Mouse (Mus musculus) MEL (cell line): ENCODE data around the gene Ptgis. TPM values are rescaled to one million over a fixed set of nuclear protein-coding genes. Genes with fewer than 3 reads are reported as not detected.

Source experiments
- DNase-seq: peaks from one replicate; pipeline ENCODE4 v3.0.0; 2011; ENCODE audit warnings: low read depth, low spot score
- H3K27ac ChIP-seq: 2 replicates; pipeline ENCODE4 v1.5.1; 2012; ENCODE audit warnings: low read depth, mild to moderate bottlenecking, control low read depth, low read length, moderate library complexity; ENCODE audit not compliant: control insufficient read depth
- H3K27me3 ChIP-seq, 2 experiments: fragments of 150-350 bp in 1 of 2; sonication (generic) in 1 of 2; 2 replicates each; pipeline ENCODE4 v1.6.1; 2012; ENCODE audit warnings: low read length in 2 of 2, mild to moderate bottlenecking in 2 of 2, improper control_type of control experiment in 1 of 2, moderate library complexity in 1 of 2; ENCODE audit not compliant: insufficient read depth in 2 of 2, control insufficient read depth in 1 of 2
- H3K36me3 ChIP-seq, 2 experiments: 2 replicates each; pipeline ENCODE4 v1.6.1; 2012 to 2014; ENCODE audit warnings: low read length in 2 of 2, improper control_type of control experiment in 1 of 2, inconsistent platforms in 1 of 2, mild to moderate bottlenecking in 1 of 2; ENCODE audit not compliant: insufficient read depth in 2 of 2, control insufficient read depth in 1 of 2
- H3K4me1 ChIP-seq, 2 experiments: fragments of 150-350 bp in 1 of 2; sonication (generic) in 1 of 2; 2 replicates each; pipeline ENCODE4 v1.6.1; 2012; ENCODE audit warnings: low read length in 2 of 2, improper control_type of control experiment in 1 of 2, mild to moderate bottlenecking in 1 of 2; ENCODE audit not compliant: insufficient read depth in 2 of 2, control insufficient read depth in 1 of 2
- H3K4me3 ChIP-seq, 2 experiments: fragments of 150-350 bp in 1 of 2; sonication (generic) in 1 of 2; 2 replicates each; pipeline ENCODE4 v1.5.1; 2012; ENCODE audit warnings: low read depth in 2 of 2, low read length in 2 of 2, mild to moderate bottlenecking in 2 of 2, moderate library complexity in 2 of 2, control low read depth in 1 of 2, improper control_type of control experiment in 1 of 2; ENCODE audit not compliant: control insufficient read depth in 1 of 2, insufficient read depth in 1 of 2
- H3K79me2 ChIP-seq: 2 replicates; pipeline ENCODE4 v1.6.1; 2012; ENCODE audit warnings: mild to moderate bottlenecking, low read length, moderate library complexity; ENCODE audit not compliant: control insufficient read depth, poor library complexity, insufficient read depth
- H3K9ac ChIP-seq: 2 replicates; pipeline ENCODE4 v1.6.1; 2012; ENCODE audit warnings: low read depth, mild to moderate bottlenecking, control low read depth, low read length, moderate library complexity; ENCODE audit not compliant: control insufficient read depth, poor library complexity, severe bottlenecking
- H3K9me3 ChIP-seq: fragments of 150-350 bp; sonication (generic); replicated peaks from 2 replicates; pipeline ENCODE4 v1.6.1; 2012; ENCODE audit warnings: mild to moderate bottlenecking, low read length, improper control_type of control experiment, moderate library complexity; ENCODE audit not compliant: insufficient read depth
- BHLHE40 ChIP-seq: IDR thresholded peaks from 2 replicates; pipeline ENCODE4 v1.6.1; 2012; ENCODE audit warnings: low read depth, mild to moderate bottlenecking, inconsistent platforms, low read length, improper control_type of control experiment, borderline replicate concordance
- CHD1 ChIP-seq: IDR thresholded peaks from 2 replicates; pipeline ENCODE4 v1.6.1; 2012; ENCODE audit warnings: low read depth, mild to moderate bottlenecking, inconsistent platforms, low read length, improper control_type of control experiment
- CHD2 ChIP-seq: IDR thresholded peaks from 2 replicates; pipeline ENCODE4 v1.6.1; 2011; ENCODE audit warnings: low read length, improper control_type of control experiment
- CTCF ChIP-seq, 3 experiments: IDR thresholded peaks in 2 of 3; conservative IDR thresholded peaks in 1 of 3; 2 replicates each; pipeline ENCODE4 v1.5.1; 2011 to 2012; ENCODE audit warnings: low read length in 3 of 3, low read depth in 2 of 3, mild to moderate bottlenecking in 2 of 3, improper control_type of control experiment in 1 of 3, inconsistent platforms in 1 of 3, mixed read lengths in 1 of 3, moderate library complexity in 1 of 3; ENCODE audit not compliant: control insufficient read depth in 1 of 3, insufficient read depth in 1 of 3, poor library complexity in 1 of 3, severe bottlenecking in 1 of 3
- E2F4 ChIP-seq: IDR thresholded peaks from 2 replicates; pipeline ENCODE4 v1.6.1; 2011; ENCODE audit warnings: low read depth, low read length, improper control_type of control experiment, borderline replicate concordance
- ELF1 ChIP-seq: IDR thresholded peaks from 2 replicates; pipeline ENCODE4 v1.6.1; 2014; ENCODE audit warnings: low read depth, mild to moderate bottlenecking, inconsistent platforms, low read length, improper control_type of control experiment, moderate library complexity
- ETS1 ChIP-seq: IDR thresholded peaks from 2 replicates; pipeline ENCODE4 v1.6.1; 2012; ENCODE audit warnings: low read depth, mild to moderate bottlenecking, inconsistent platforms, low read length, improper control_type of control experiment, moderate library complexity
- GABPA ChIP-seq: IDR thresholded peaks from 2 replicates; pipeline ENCODE4 v1.6.1; 2012; ENCODE audit warnings: low read depth, mild to moderate bottlenecking, inconsistent platforms, low read length, improper control_type of control experiment, moderate library complexity
- GATA1 ChIP-seq: IDR thresholded peaks from 2 replicates; pipeline ENCODE4 v1.6.1; 2011; ENCODE audit warnings: low read depth, low read length, improper control_type of control experiment
- JUND ChIP-seq: IDR thresholded peaks from 2 replicates; pipeline ENCODE4 v1.6.1; 2011; ENCODE audit warnings: low read depth, mild to moderate bottlenecking, improper control_type of control experiment, low read length
- MAFK ChIP-seq: IDR thresholded peaks from 2 replicates; pipeline ENCODE4 v1.6.1; 2011; ENCODE audit warnings: low read depth, mild to moderate bottlenecking, low read length, improper control_type of control experiment, borderline replicate concordance
- MEF2A ChIP-seq: IDR thresholded peaks from 2 replicates; pipeline ENCODE4 v1.6.1; 2014; ENCODE audit warnings: low read depth, mild to moderate bottlenecking, inconsistent platforms, low read length, improper control_type of control experiment; ENCODE audit not compliant: poor library complexity, insufficient replicate concordance, severe bottlenecking; ENCODE audit errors: extremely low read depth
- MXI1 ChIP-seq: IDR thresholded peaks from 2 replicates; pipeline ENCODE4 v1.6.1; 2011; ENCODE audit warnings: mild to moderate bottlenecking, low read depth, low read length, improper control_type of control experiment
- MYB ChIP-seq: IDR thresholded peaks from 2 replicates; pipeline ENCODE4 v1.6.1; 2011; ENCODE audit warnings: mild to moderate bottlenecking, low read depth, low read length, improper control_type of control experiment
- NELFE ChIP-seq: IDR thresholded peaks from 2 replicates; pipeline ENCODE4 v1.6.1; 2011; ENCODE audit warnings: low read depth, low read length, improper control_type of control experiment
- POLR2AphosphoS2 ChIP-seq: IDR thresholded peaks from 2 replicates; pipeline ENCODE4 v1.6.1; 2011; ENCODE audit warnings: low read length, improper control_type of control experiment
- RCOR1 ChIP-seq: IDR thresholded peaks from 2 replicates; pipeline ENCODE4 v1.6.1; 2012; ENCODE audit warnings: low read depth, mild to moderate bottlenecking, inconsistent platforms, low read length, improper control_type of control experiment
- SMC3 ChIP-seq: IDR thresholded peaks from 2 replicates; pipeline ENCODE4 v1.6.1; 2011; ENCODE audit warnings: low read depth, low read length, improper control_type of control experiment
- TAL1 ChIP-seq: IDR thresholded peaks from 2 replicates; pipeline ENCODE4 v1.6.1; 2012; ENCODE audit warnings: mild to moderate bottlenecking, inconsistent platforms, low read length, moderate library complexity, mixed read lengths
- TBP ChIP-seq: IDR thresholded peaks from 2 replicates; pipeline ENCODE4 v1.8.0; 2011; ENCODE audit warnings: low read depth, low read length, improper control_type of control experiment
- TCF12 ChIP-seq: IDR thresholded peaks from 2 replicates; pipeline ENCODE4 v1.6.1; 2014; ENCODE audit warnings: low read depth, mild to moderate bottlenecking, inconsistent platforms, low read length, improper control_type of control experiment, moderate library complexity
- UBTF ChIP-seq: IDR thresholded peaks from 2 replicates; pipeline ENCODE4 v1.6.1; 2012; ENCODE audit warnings: low read depth, mild to moderate bottlenecking, inconsistent platforms, low read length, improper control_type of control experiment, moderate library complexity, borderline replicate concordance; ENCODE audit not compliant: insufficient read depth
- USF1 ChIP-seq: IDR thresholded peaks from 2 replicates; pipeline ENCODE4 v1.6.1; 2014; ENCODE audit warnings: low read depth, mild to moderate bottlenecking, inconsistent platforms, low read length, improper control_type of control experiment, moderate library complexity
- USF2 ChIP-seq, 2 experiments: IDR thresholded peaks; 2 replicates each; pipeline ENCODE4 v1.6.1; 2011 to 2012; ENCODE audit warnings: improper control_type of control experiment in 2 of 2, low read length in 2 of 2, borderline replicate concordance in 1 of 2, inconsistent platforms in 1 of 2, low read depth in 1 of 2, mild to moderate bottlenecking in 1 of 2; ENCODE audit not compliant: insufficient read depth in 1 of 2
- ZC3H11A ChIP-seq: IDR thresholded peaks from 2 replicates; pipeline ENCODE4 v1.6.1; 2012; ENCODE audit warnings: low read depth, mild to moderate bottlenecking, inconsistent platforms, low read length, improper control_type of control experiment
- ZKSCAN1 ChIP-seq: IDR thresholded peaks from 2 replicates; pipeline ENCODE4 v1.6.1; 2012; ENCODE audit warnings: low read depth, mild to moderate bottlenecking, inconsistent platforms, low read length, improper control_type of control experiment, moderate library complexity
- ZMIZ1 ChIP-seq: IDR thresholded peaks from 2 replicates; pipeline ENCODE4 v1.6.1; 2012; ENCODE audit warnings: low read depth, mild to moderate bottlenecking, inconsistent platforms, low read length, improper control_type of control experiment, moderate library complexity
- ZNF384 ChIP-seq: IDR thresholded peaks from 2 replicates; pipeline ENCODE4 v1.6.1; 2012; ENCODE audit warnings: low read depth, mild to moderate bottlenecking, inconsistent platforms, low read length, improper control_type of control experiment
- polyA plus RNA-seq, 2 experiments: library from polyadenylated mRNA; stranded (reverse) in 1 of 2; unstranded in 1 of 2; fragments of >175 nt in 1 of 2; fragments of >200 nt in 1 of 2; gene quantifications; 2 replicates each; pipeline versions ENCODE4 v1.2.1 to v1.2.4; 2012; ENCODE audit warnings: low replicate concordance in 2 of 2, low read depth in 1 of 2; ENCODE audit not compliant: insufficient read length in 2 of 2, insufficient read depth in 1 of 2, missing spikeins in 1 of 2
- total RNA-seq: library from RNA; depleted of rRNA; stranded (reverse); fragments of 300-350 nt; gene quantifications from 2 replicates; pipeline ENCODE4 v1.2.3, GENCODE M21; 2012

Ptgis gene
- total and polyA plus RNA-seq, 3 experiments = 7.3 to 12.7 TPM; not detected in 1

GRCm38 (mm10) chr2:167179301-167179700, 61.1 kb downstream of the Ptgis start:
- peaks cover 0 to 3% of the 10 kb centered on the region in 2 experiments; a peak in 2 of 4 replicates for H3K36me3 ChIP-seq
- H3K27me3 ChIP-seq = no peaks in the 10 kb centered on the region

GRCm38 (mm10) chr2:167177231-167177641, 63.2 kb downstream of the Ptgis start:
- H3K4me1 ChIP-seq = peaks cover 0 to 10% of the 10 kb centered on the region in 2 experiments; a peak in 1 of 4 replicates
- DNase-seq = peak; percentile 20
- peaks cover 0 to 3% of the 10 kb centered on the region in 2 experiments; a peak in 2 of 4 replicates for H3K36me3 ChIP-seq

More at GRCm38 (mm10) chr2:167179301-167179700, 61.1 kb downstream of the Ptgis start:
- DNase-seq = no peak
- Histone ChIP-seq H3K9ac (no peak overlapping the region), H3K4me1 (peaks cover 0 to 10% of the 10 kb centered on the region in 2 experiments; a peak in 1 of 4 replicates), H3K27ac (no peak overlapping the region), H3K9me3 (no peaks in the 10 kb centered on the region), H3K4me3 (no peak overlapping the region), H3K79me2 (no peaks in the 10 kb centered on the region)
- no peak for TF ChIP-seq SMC3
- TF ChIP-seq TBP = no peak
- no peak for TF ChIP-seq NELFE
- TF ChIP-seq CTCF (IDR thresholded peaks at IDR 0.05 in 2 of 3, conservative IDR thresholded peaks at IDR 0.05 in 1 of 3; ENCODE audit: control insufficient read depth in 1 of 3, insufficient read depth in 1 of 3, low read depth in 2 of 3, low read length in 3 of 3, poor library complexity in 1 of 3, severe bottlenecking in 1 of 3) = no peak
- TF ChIP-seq MXI1 = no peak
- TF ChIP-seq CHD2 = no peak
- no peak for TF ChIP-seq ETS1
- no peak for TF ChIP-seq ZC3H11A
- no peak for TF ChIP-seq ZNF384
- no peak for TF ChIP-seq JUND
- no peak for TF ChIP-seq USF2 (IDR thresholded peaks at IDR 0.05; ENCODE audit: borderline replicate concordance in 1 of 2, insufficient read depth in 1 of 2, low read depth in 1 of 2, low read length in 2 of 2)
- no peak for TF ChIP-seq UBTF
- TF ChIP-seq ELF1 = no peak
- TF ChIP-seq ZKSCAN1 = no peak
- TF ChIP-seq BHLHE40 = no peak
- TF ChIP-seq MEF2A = no peak
- no peak for TF ChIP-seq RCOR1
- TF ChIP-seq USF1 = no peak

More at GRCm38 (mm10) chr2:167177231-167177641, 63.2 kb downstream of the Ptgis start:
- H3K27me3 ChIP-seq = no peaks in the 10 kb centered on the region
- H3K79me2 ChIP-seq = no peaks in the 10 kb centered on the region
- TF ChIP-seq ZKSCAN1 = no peak
- TF ChIP-seq TAL1 = no peak
- TF ChIP-seq MAFK = no peak
- TF ChIP-seq NELFE = no peak
- TF ChIP-seq E2F4 = no peak
- TF ChIP-seq CTCF (IDR thresholded peaks at IDR 0.05 in 2 of 3, conservative IDR thresholded peaks at IDR 0.05 in 1 of 3; ENCODE audit: control insufficient read depth in 1 of 3, insufficient read depth in 1 of 3, low read depth in 2 of 3, low read length in 3 of 3, poor library complexity in 1 of 3, severe bottlenecking in 1 of 3) = no peak
- no peak for TF ChIP-seq ZC3H11A
- TF ChIP-seq GABPA = no peak
- TF ChIP-seq GATA1 = no peak
- no peak for TF ChIP-seq POLR2AphosphoS2
- TF ChIP-seq BHLHE40 = no peak
- no peak for TF ChIP-seq ZMIZ1
- TF ChIP-seq USF1 = no peak
- no peak for TF ChIP-seq MYB
- TF ChIP-seq CHD2 = no peak
- no peak for TF ChIP-seq MXI1
- TF ChIP-seq CHD1 = no peak
- no peak for TF ChIP-seq TCF12
- no peaks in the 10 kb centered on the region for H3K9me3 ChIP-seq
- H3K27ac ChIP-seq = no peak overlapping the region
- H3K9ac ChIP-seq = peak overlapping the region; percentile 33; the same call in 1 of the 2 replicates
- peak overlapping the region in 1 of 2 experiments; percentile 35; a peak in 2 of 4 replicates for H3K4me3 ChIP-seq
